Mouse (Mus musculus) G1E (cell line): ENCODE data around the gene Tmem115. TPM values are rescaled to one million over a fixed set of nuclear protein-coding genes. Genes with fewer than 3 reads are reported as not detected.
A peak's percentile ranks its signal among the peaks of the same experiment; 100 is the strongest.

ENCODE experiments used
- ATAC-seq: 2 replicates; pipeline ENCODE4 v1.8.0; 2016; ENCODE audit warnings: mild to moderate bottlenecking; ENCODE audit not compliant: insufficient number of reproducible peaks, poor library complexity, low FRiP score, severe bottlenecking; ENCODE audit errors: extremely low read depth
- DNase-seq: peaks from one replicate; pipeline ENCODE4 v3.0.0; 2012; ENCODE audit warnings: low spot score
- H3K27me3 ChIP-seq: 2 replicates; pipeline ENCODE4 v1.6.1; 2012; ENCODE audit warnings: mild to moderate bottlenecking, low read length, inconsistent platforms; ENCODE audit not compliant: insufficient read depth
- H3K36me3 ChIP-seq: replicated peaks from 2 replicates; pipeline ENCODE3; 2012; ENCODE audit warnings: mild to moderate bottlenecking, inconsistent platforms
- H3K4me1 ChIP-seq: 2 replicates; pipeline ENCODE4 v1.6.1; 2012; ENCODE audit warnings: low read depth, low read length, inconsistent platforms, mixed read lengths; ENCODE audit not compliant: insufficient read depth
- H3K4me3 ChIP-seq: 2 replicates; pipeline ENCODE4 v1.5.1; 2012; ENCODE audit warnings: low read depth, mild to moderate bottlenecking, inconsistent platforms, low read length, moderate library complexity, mixed read lengths
- H3K9me3 ChIP-seq: replicated peaks from 2 replicates; pipeline ENCODE4 v1.6.1; 2012; ENCODE audit warnings: inconsistent platforms
- CTCF ChIP-seq: IDR thresholded peaks from 2 replicates; pipeline ENCODE4 v1.5.1; 2012; ENCODE audit warnings: low read depth, low read length, inconsistent platforms, mixed read lengths
- GATA1 ChIP-seq: IDR thresholded peaks from 2 replicates; pipeline ENCODE4 v1.6.1; 2012; ENCODE audit warnings: borderline replicate concordance, low read length, inconsistent platforms, mixed read lengths
- GATA2 ChIP-seq: IDR thresholded peaks from 2 replicates; pipeline ENCODE4 v1.6.1; 2012; ENCODE audit warnings: low read depth, low read length, inconsistent platforms, borderline replicate concordance
- POLR2AphosphoS5 ChIP-seq: IDR thresholded peaks from 2 replicates; pipeline ENCODE4 v1.6.1; 2012; ENCODE audit warnings: low read depth, low read length, inconsistent platforms; ENCODE audit not compliant: insufficient replicate concordance
- TAL1 ChIP-seq: conservative IDR thresholded peaks from 2 replicates; pipeline ENCODE4 v1.6.1; 2012; ENCODE audit warnings: low read depth, low read length, inconsistent platforms, mixed read lengths
- polyA plus RNA-seq: library from polyadenylated mRNA; stranded (reverse); fragments of >175 nt; gene quantifications from 2 replicates; pipeline ENCODE4 v1.2.3, GENCODE M21; 2012
- total RNA-seq, 2 experiments: library from RNA; stranded (forward) in 1 of 2; stranded (reverse) in 1 of 2; fragments of 200-1000 nt in 1 of 2; fragments of >200 nt in 1 of 2; fragmentation: Nextera tagmentation in 1 of 2; gene quantifications; 2 replicates each; pipeline ENCODE4 v1.2.3; 2014 to 2017

Gene Tmem115
- total and polyA plus RNA-seq, 3 experiments = 18.0 to 27.1 (median 20.5) TPM

DNA sequence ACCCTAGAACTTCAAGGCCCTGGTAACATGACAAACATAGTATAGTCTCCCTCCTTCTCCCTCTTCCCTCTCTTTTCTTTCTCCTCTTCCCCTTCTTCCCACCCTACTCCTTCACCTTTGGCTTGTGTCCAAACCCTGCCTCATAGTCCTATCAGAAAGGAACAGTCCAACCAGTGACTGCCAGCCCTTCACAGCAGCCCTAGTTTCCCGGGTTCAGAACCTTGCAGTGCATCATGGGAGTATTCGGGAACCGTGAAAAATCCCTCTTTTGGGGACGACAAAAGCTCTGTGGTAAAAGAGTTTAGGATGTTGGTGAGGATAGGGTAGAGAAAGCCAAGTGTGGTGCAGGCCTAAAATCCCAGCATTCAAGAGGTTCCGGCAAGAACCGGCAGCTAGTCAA is 13.4 kb upstream of the Tmem115 start:
- Histone ChIP-seq H3K36me3 (no peaks in the 10 kb centered on the region), H3K9me3 (no peaks in the 10 kb centered on the region), H3K27me3 (peaks cover 69% of the 10 kb centered on the region), H3K4me1 (peaks cover 3% of the 10 kb centered on the region; the same call in 1 of the 2 replicates), H3K4me3 (no peak overlapping the region)
- TF ChIP-seq CTCF (no peak), TAL1 (no peak), POLR2AphosphoS5 (no peak), GATA1 (no peak), GATA2 (no peak)
- no peak for DNase-seq
- ATAC-seq = no peak

DNA sequence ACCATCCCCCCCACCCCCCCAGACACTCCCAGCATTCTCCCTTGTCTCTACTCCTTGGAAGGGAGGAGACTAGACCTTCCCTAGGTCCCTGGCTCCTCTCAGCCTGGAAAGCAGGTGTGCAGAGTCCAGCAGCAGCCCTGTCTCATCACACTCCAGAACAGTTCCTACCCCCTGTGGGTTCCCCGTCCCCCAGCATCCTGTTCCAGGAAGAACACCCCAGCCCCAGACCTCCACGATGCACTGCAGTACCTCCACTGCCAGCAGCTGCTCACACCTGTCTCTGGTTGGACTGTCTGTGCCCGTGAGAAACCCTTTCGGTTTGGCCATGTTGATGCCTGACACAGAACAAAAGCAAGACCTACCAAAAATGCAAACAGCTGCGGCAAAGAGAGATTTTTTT is 12.6 kb upstream of the Tmem115 start:
- no peak overlapping the region for H3K4me3 ChIP-seq
- H3K27me3 ChIP-seq = peaks cover 76% of the 10 kb centered on the region
- ATAC-seq = no peak

GRCm38 (mm10) chr9:107521711-107522399 is 11.9 kb upstream of the Tmem115 start:
- Histone ChIP-seq H3K27me3 (peaks cover 78% of the 10 kb centered on the region), H3K4me3 (no peak overlapping the region), H3K36me3 (no peaks in the 10 kb centered on the region), H3K9me3 (no peaks in the 10 kb centered on the region), H3K4me1 (peaks cover 10% of the 10 kb centered on the region)
- no peak for TF ChIP-seq GATA1
- ATAC-seq (no peak), DNase-seq (no peak)

More for the DNA sequence above, 12.6 kb upstream of the Tmem115 start:
- Histone ChIP-seq H3K4me1 (peaks cover 3% of the 10 kb centered on the region), H3K36me3 (no peaks in the 10 kb centered on the region), H3K9me3 (no peaks in the 10 kb centered on the region)
- no peak for DNase-seq
- TF ChIP-seq GATA1 = no peak
- TF ChIP-seq CTCF = no peak
- no peak for TF ChIP-seq GATA2
- no peak for TF ChIP-seq TAL1
- no peak for TF ChIP-seq POLR2AphosphoS5

GRCm38 (mm10) chr9:107522400-107522711 is 11.4 kb upstream of the Tmem115 start:
- Histone ChIP-seq H3K9me3 (no peaks in the 10 kb centered on the region), H3K36me3 (no peaks in the 10 kb centered on the region), H3K4me1 (peaks cover 12% of the 10 kb centered on the region), H3K27me3 (peaks cover 78% of the 10 kb centered on the region), H3K4me3 (no peak overlapping the region)
- no peak for TF ChIP-seq GATA1
- no peak for TF ChIP-seq CTCF
- TF ChIP-seq POLR2AphosphoS5 = no peak
- no peak for TF ChIP-seq TAL1
- no peak for TF ChIP-seq GATA2
- DNase-seq (no peak), ATAC-seq (no peak)

DNA sequence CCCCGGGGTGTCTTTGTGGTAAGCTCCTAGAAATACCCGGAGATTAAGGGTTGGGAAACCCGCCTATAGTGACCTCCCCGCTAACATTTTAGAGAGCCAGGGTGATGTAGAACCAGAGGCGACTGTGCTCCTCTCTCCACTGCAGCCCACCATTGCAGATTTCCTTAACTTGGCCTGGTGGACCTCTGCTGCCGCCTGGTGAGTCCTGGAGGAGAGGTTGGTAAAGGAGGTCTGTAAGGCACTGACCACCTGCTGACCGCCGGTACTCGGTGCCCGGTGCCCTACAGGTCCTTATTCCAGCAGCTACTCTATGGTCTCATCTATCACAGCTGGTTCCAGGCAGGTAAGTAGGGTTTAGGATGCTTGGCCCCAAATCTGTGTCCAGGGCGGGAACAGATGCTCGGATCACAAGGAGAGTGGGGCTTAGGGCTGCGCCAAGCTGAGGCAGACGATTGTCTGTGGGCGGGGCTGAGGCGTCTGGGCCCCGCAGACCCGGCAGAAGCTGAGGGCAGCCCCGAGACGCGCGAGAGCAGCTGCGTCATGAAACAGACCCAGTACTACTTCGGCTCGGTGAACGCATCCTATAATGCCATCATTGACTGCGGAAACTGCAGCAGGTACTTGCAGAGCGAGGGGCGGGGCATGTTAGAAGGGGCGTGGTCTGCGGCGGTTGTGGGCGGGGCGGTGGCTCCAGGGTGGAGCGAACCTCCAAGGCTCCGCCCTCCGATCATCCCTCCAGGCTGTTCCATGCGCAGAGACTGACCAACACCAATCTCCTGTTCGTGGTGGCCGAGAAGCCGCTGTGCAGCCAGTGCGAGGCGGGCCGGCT is 7.3 kb upstream of the Tmem115 start:
- no peak overlapping the region for H3K4me3 ChIP-seq
- DNase-seq (no peak), ATAC-seq (no peak)
- H3K9me3 ChIP-seq = no peaks in the 10 kb centered on the region
- TF ChIP-seq GATA1 (no peak), TAL1 (no peak), GATA2 (no peak), CTCF (no peak), POLR2AphosphoS5 (no peak)
- no peaks in the 10 kb centered on the region for H3K36me3 ChIP-seq
- peaks cover 9% of the 10 kb centered on the region for H3K4me1 ChIP-seq
- H3K27me3 ChIP-seq = peaks cover 72% of the 10 kb centered on the region

GRCm38 (mm10) chr9:107534408-107535202 is 860 bp downstream of the Tmem115 start:
- ATAC-seq = no peak
- H3K4me3 ChIP-seq = peak overlapping the region; percentile 76

More at GRCm38 (mm10) chr9:107534408-107535202, 860 bp downstream of the Tmem115 start:
- TF ChIP-seq GATA2 = no peak
- TF ChIP-seq CTCF = no peak
- TF ChIP-seq TAL1 = no peak
- no peak for TF ChIP-seq POLR2AphosphoS5
- no peak for TF ChIP-seq GATA1
- H3K9me3 ChIP-seq = no peaks in the 10 kb centered on the region
- H3K4me1 ChIP-seq = peaks cover 54% of the 10 kb centered on the region
- DNase-seq = peak; percentile 34
- H3K27me3 ChIP-seq = peaks cover 11% of the 10 kb centered on the region
- H3K36me3 ChIP-seq = peaks cover 44% of the 10 kb centered on the region
